Mouse (Mus musculus) limb, embryonic 11.5 days (tissue): Measurements from ENCODE around the gene Klk6. TPM values are rescaled to one million over a fixed set of nuclear protein-coding genes. Genes with fewer than 3 reads are reported as not detected.

Experiments used
- ATAC-seq: fragments of 200-750 bp; cut with Nextera tagmentation; 2 replicates; pipeline ENCODE4 v1.8.0; 2017; ENCODE audit warnings: low read depth; ENCODE audit not compliant: insufficient number of reproducible peaks, low FRiP score, low TSS enrichment
- DNase-seq: peaks from one replicate; pipeline ENCODE4 v3.0.0-alpha.2; 2015; ENCODE audit warnings: low spot score
- H3K27ac ChIP-seq: fragments of 300-500 bp; sonication (generic); replicated peaks from 2 replicates; pipeline ENCODE4 v1.5.1; 2014; ENCODE audit warnings: low read depth, mild to moderate bottlenecking, low read length
- H3K27me3 ChIP-seq: fragments of 300-500 bp; sonication (generic); 2 replicates; pipeline ENCODE4 v1.6.1; 2014; ENCODE audit warnings: mild to moderate bottlenecking, low read length, mixed read lengths; ENCODE audit not compliant: control insufficient read depth, insufficient read depth
- H3K36me3 ChIP-seq: fragments of 300-500 bp; sonication (generic); 2 replicates; pipeline ENCODE4 v1.6.1; 2014; ENCODE audit warnings: mild to moderate bottlenecking, low read length, moderate library complexity, mixed read lengths; ENCODE audit not compliant: control insufficient read depth, insufficient read depth
- H3K4me1 ChIP-seq: fragments of 300-500 bp; sonication (generic); 2 replicates; pipeline ENCODE4 v1.6.1; 2014; ENCODE audit warnings: low read length, mixed read lengths; ENCODE audit not compliant: control insufficient read depth, insufficient read depth
- H3K4me2 ChIP-seq: fragments of 300-500 bp; sonication (generic); 2 replicates; pipeline ENCODE4 v1.6.1; 2014; ENCODE audit warnings: low read depth, mild to moderate bottlenecking, moderate library complexity; ENCODE audit not compliant: severe bottlenecking
- H3K4me3 ChIP-seq: fragments of 300-500 bp; sonication (generic); 2 replicates; pipeline ENCODE4 v1.5.1; 2014; ENCODE audit warnings: low read depth, low read length
- H3K9ac ChIP-seq: fragments of 300-500 bp; sonication (generic); 2 replicates; pipeline ENCODE4 v1.6.1; 2014; ENCODE audit warnings: mild to moderate bottlenecking, low read length
- H3K9me3 ChIP-seq: fragments of 300-500 bp; sonication (generic); 2 replicates; pipeline ENCODE4 v1.6.1; 2016; ENCODE audit warnings: low read length; ENCODE audit not compliant: control insufficient read depth
- WGBS: fragments of 180-500 bp; shearing (Covaris S2); extraction: QIAGEN DNeasy Blood & Tissue Kit; methylation state at CpG from one replicate; pipeline ENCODE4 v1.1.7; 2014; 5-methylcytosine and 5-hydroxymethylcytosine counted together
- polyA plus RNA-seq: library from polyadenylated mRNA; unstranded; fragments of >200 nt; fragmentation: Nextera tagmentation; extraction: Ambion mirVana; gene quantifications from 2 replicates; pipeline ENCODE4 v1.2.1, GENCODE M21; 2014

Gene Klk6
- polyA plus RNA-seq, 1 experiment from 2014 or later = 0.24 TPM

DNA sequence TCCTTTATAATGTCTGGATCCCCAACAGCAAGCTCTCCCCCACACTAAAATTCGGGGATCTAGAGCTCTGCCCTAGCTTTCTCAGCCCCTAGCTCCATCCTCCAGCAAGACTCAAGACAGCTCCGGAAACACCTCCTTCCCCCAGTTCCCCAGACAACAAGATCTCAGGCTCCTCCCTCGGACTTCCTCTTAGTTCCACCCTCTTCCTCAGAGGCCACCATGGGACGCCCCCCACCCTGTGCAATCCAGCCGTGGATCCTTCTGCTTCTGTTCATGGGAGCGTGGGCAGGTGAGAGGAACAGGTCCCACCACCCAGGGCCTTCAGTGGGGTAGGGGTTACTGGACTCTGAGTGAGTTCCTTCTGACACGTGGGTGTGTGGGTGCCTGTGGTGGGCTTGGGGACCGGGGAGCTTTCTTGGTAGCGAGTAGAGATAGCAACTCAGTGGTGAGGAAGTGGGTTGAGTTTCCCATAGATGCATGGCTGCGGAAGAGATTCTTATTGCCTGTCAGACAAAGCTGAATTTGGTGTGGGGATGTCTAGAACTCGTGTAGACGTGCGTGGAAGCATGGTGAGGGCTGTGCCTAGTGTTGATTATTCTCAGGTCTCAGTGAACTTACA is 26.3 kb upstream of the Klk6 start:
- ATAC-seq (no peak), DNase-seq (no peak)
- WGBS = 41% methylated on average over 13 of the region's 13 CpGs
- H3K27me3 ChIP-seq = peaks cover 16% of the 10 kb centered on the region
- H3K4me2 ChIP-seq = peak overlapping the region; percentile 71
- H3K36me3 ChIP-seq = no peaks in the 10 kb centered on the region
- no peak overlapping the region for H3K27ac ChIP-seq
- no peaks in the 10 kb centered on the region for H3K9me3 ChIP-seq
- H3K9ac ChIP-seq = no peak overlapping the region
- no peaks in the 10 kb centered on the region for H3K4me1 ChIP-seq
- no peak overlapping the region; the same call in 1 of the 2 replicates for H3K4me3 ChIP-seq

DNA sequence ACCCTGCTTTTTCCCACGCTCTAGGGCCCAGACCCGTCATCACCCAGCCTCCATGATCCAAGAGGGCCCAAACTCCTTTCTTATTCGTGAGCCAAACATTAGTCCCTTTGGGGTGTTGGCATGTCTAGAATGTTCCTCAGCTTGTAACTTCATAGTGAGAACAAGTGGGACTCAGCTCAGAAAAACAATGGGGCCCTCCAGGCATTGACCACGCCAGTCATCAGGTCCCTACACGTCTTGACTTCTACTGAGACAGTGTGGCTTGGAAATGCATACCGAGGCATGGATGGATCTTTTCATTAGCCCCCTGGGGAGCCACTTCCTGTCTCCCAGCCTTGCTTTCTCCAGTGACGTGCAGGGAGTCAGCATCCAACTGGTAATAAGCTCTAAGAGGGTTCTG is 24.4 kb upstream of the Klk6 start:
- ATAC-seq (no peak), DNase-seq (no peak)
- Histone ChIP-seq H3K4me1 (no peaks in the 10 kb centered on the region), H3K36me3 (no peaks in the 10 kb centered on the region), H3K4me2 (no peak overlapping the region), H3K4me3 (no peak overlapping the region), H3K27me3 (peaks cover 16% of the 10 kb centered on the region), H3K9ac (no peak overlapping the region), H3K27ac (no peak overlapping the region), H3K9me3 (no peaks in the 10 kb centered on the region)
- WGBS = 70% methylated on average over 7 of the region's 7 CpGs

GRCm38 (mm10) chr7:43810994-43811393 is 13.3 kb upstream of the Klk6 start, which contains the start of gene Klk7:
Gene Klk7, plus strand, starts transcription at chr7:43811294.
- Histone ChIP-seq H3K4me1 (no peaks in the 10 kb centered on the region), H3K36me3 (no peaks in the 10 kb centered on the region), H3K27me3 (no peaks in the 10 kb centered on the region), H3K27ac (no peak within 1 kb of the TSS), H3K9ac (no peak within 1 kb of the TSS), H3K4me3 (no peak within 1 kb of the TSS), H3K4me2 (no peak within 1 kb of the TSS), H3K9me3 (no peaks in the 10 kb centered on the region)
- 35% methylated on average over 5 of the region's 5 CpGs for WGBS
- DNase-seq (no peak), ATAC-seq (no peak)

- H3K4me2 ChIP-seq = no peak overlapping the region
- WGBS = 83% methylated on average over 7 of the region's 7 CpGs
- no peak overlapping the region for H3K4me3 ChIP-seq
- ATAC-seq (no peak), DNase-seq (no peak)
- H3K9ac ChIP-seq = no peak overlapping the region
- no peaks in the 10 kb centered on the region for H3K4me1 ChIP-seq
- H3K9me3 ChIP-seq = no peaks in the 10 kb centered on the region
- H3K36me3 ChIP-seq = no peaks in the 10 kb centered on the region
- no peaks in the 10 kb centered on the region for H3K27me3 ChIP-seq
- H3K27ac ChIP-seq = no peak overlapping the region
These were observed 9.1 kb upstream of the Klk6 start for GRCm38 (mm10) chr7:43815211-43815610.

DNA sequence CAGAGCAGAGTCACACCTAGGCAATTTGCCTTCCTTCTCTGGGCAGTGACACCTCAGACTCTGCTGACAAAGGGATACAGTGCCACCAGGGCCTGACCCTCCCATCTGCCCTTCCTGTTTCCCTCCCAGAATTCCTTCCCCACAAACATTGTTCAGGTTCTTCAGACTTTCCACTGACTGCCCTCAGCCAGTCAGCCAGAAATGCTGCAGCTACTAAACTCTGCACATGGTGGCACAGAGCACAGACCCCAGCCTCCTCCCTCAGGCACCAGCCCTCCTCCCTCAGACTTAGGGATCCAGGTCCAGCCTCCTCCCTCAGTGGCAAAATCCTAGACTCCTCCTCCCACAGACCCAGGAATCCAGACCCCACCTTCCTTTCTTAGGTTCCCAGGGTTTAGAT is 7.6 kb upstream of the Klk6 start:
- H3K9me3 ChIP-seq = no peaks in the 10 kb centered on the region
- H3K4me3 ChIP-seq = no peak overlapping the region
- no peak for ATAC-seq
- no peak overlapping the region for H3K27ac ChIP-seq
- no peaks in the 10 kb centered on the region for H3K27me3 ChIP-seq
- no peak for DNase-seq
- H3K4me2 ChIP-seq = no peak overlapping the region
- H3K36me3 ChIP-seq = no peaks in the 10 kb centered on the region
- no peaks in the 10 kb centered on the region for H3K4me1 ChIP-seq
- H3K9ac ChIP-seq = no peak overlapping the region

DNA sequence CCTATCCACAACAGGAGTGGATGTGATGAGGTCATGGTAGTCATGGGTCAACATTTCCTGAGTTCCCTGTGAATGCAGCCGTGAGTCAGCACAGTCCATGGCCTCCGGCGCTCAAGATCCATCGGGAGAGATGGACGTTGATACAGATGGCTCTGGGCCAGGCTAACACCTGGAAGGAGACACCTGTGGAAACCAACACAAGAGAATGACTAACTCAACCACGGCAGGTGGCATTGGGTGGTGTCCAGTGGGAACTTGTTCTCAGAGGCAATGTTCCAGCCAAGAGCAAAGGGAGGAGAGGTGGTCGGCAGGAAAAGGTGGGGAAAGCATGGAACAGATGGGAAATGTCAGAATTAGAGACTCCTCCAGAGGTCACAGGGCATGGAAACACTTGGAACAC is 2.7 kb upstream of the Klk6 start:
- DNase-seq (no peak), ATAC-seq (no peak)
- Histone ChIP-seq H3K4me2 (no peak overlapping the region), H3K9ac (no peak overlapping the region), H3K4me3 (no peak overlapping the region), H3K36me3 (no peaks in the 10 kb centered on the region), H3K9me3 (no peaks in the 10 kb centered on the region), H3K4me1 (no peaks in the 10 kb centered on the region), H3K27me3 (no peaks in the 10 kb centered on the region), H3K27ac (no peak overlapping the region)
- 89% methylated on average over 7 of the region's 7 CpGs for WGBS

- Histone ChIP-seq H3K27me3 (no peaks in the 10 kb centered on the region), H3K4me2 (no peak overlapping the region), H3K4me3 (no peak overlapping the region), H3K36me3 (no peaks in the 10 kb centered on the region), H3K4me1 (no peaks in the 10 kb centered on the region), H3K27ac (no peak overlapping the region), H3K9me3 (no peaks in the 10 kb centered on the region), H3K9ac (no peak overlapping the region)
- WGBS = 80% methylated on average over 5 of the region's 5 CpGs
- DNase-seq (no peak), ATAC-seq (no peak)
These were observed 1.8 kb downstream of the Klk6 start for GRCm38 (mm10) chr7:43826056-43826455.

GRCm38 (mm10) chr7:43827706-43828105 is 3.4 kb downstream of the Klk6 start:
- 80% methylated on average over 4 of the region's 4 CpGs for whole genome bisulfite sequencing
- DNase-seq = no peak
- H3K27me3 ChIP-seq = no peaks in the 10 kb centered on the region

DNA sequence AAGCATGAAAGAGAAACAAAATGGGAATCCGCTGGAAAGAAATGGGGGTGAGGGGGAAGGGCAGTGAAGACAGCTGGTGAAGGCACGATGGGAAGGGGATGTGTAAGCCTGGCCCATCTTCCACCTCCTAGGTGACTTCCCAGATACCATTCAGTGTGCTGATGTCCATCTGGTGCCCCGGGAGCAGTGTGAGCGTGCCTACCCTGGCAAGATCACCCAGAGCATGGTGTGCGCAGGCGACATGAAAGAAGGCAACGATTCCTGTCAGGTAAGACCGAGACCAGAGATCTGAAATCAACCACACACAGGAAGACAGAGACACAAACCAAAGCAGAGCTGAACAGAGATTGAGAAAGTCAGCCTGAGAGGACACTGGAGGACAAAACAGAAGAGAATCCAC is 4.7 kb downstream of the Klk6 start:
- no peaks in the 10 kb centered on the region for H3K36me3 ChIP-seq
- WGBS = 94% methylated on average over 8 of the region's 8 CpGs
- no peak overlapping the region for H3K9ac ChIP-seq
- H3K9me3 ChIP-seq = no peaks in the 10 kb centered on the region
- H3K4me3 ChIP-seq = no peak overlapping the region
- H3K4me1 ChIP-seq = no peaks in the 10 kb centered on the region
- H3K4me2 ChIP-seq = no peak overlapping the region
- H3K27ac ChIP-seq = no peak overlapping the region
- ATAC-seq (no peak), DNase-seq (no peak)
- H3K27me3 ChIP-seq = no peaks in the 10 kb centered on the region

More at GRCm38 (mm10) chr7:43827706-43828105, 3.4 kb downstream of the Klk6 start:
- Histone ChIP-seq H3K9me3 (no peaks in the 10 kb centered on the region), H3K4me2 (no peak overlapping the region), H3K4me1 (no peaks in the 10 kb centered on the region), H3K4me3 (no peak overlapping the region), H3K27ac (no peak overlapping the region), H3K36me3 (no peaks in the 10 kb centered on the region), H3K9ac (no peak overlapping the region)
- ATAC-seq = no peak
